Mouse (Mus musculus) T-helper 1 cell (primary cell): ENCODE measurements around the gene Nod2.

ENCODE experiments used
- in situ Hi-C: fragments of 300-600 bp; cut with MboI, MseI; formaldehyde crosslinking; loops from one replicate; pipeline ENCODE4 v1.15.1; 2025; ENCODE audit warnings: high pct_unique_total_duplicates

The Nod2 gene

GRCm38 (mm10) chr8:88723256-88723963, 76.3 kb downstream of the Nod2 start:
- in situ Hi-C loops, result no loop called here
